Mouse (Mus musculus): ENCODE data around the gene Tmem274.

DNA sequence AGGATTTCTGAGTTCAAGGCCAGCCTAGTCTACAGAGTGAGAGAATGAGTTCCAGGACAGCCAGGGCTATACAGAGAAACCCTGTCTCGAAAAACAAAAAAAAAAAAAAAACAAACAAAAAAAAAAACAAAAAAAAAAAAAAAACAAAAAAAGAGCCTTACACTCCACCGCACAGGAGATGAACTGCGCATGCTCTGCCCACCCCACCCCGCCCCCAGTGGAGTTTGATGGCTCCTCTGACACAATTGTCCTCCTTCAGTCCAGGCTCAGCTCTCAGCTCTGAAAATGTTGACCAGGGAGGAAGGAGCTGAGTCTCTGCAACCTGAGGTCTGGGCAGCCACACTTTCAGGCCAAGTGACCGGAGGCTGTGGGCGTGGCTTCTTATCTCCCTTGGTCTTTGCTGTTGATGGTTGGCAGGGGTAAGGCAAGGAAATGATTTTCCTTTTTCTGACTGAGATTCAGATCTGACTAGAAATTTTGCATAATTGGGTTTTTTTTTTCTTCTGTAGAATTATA, 13.7 kb upstream of the Tmem274 start:
- TF ChIP-seq MAX (IDR thresholded peaks at IDR 0.05), result no peak
- TF ChIP-seq FOSL1 (IDR thresholded peaks at IDR 0.05; ENCODE audit: insufficient read depth, low read length, poor library complexity, severe bottlenecking), result no peak
- no peak for TF ChIP-seq CTCF (IDR thresholded peaks at IDR 0.05; ENCODE audit: control insufficient read depth, insufficient read depth, insufficient read length)

All from C2C12 (cell line).